30 mouse cellular contexts compared by ENCODE assay signal in genomic region chr10:79548546-79548945, GRCm38 (mm10). TPM values are rescaled to one million over a fixed set of nuclear protein-coding genes. Genes with fewer than 3 reads are reported as not detected.
DNase-seq lines count a peak whose midpoint lies in the region; ATAC-seq lines count a peak whose summit lies in the region.
"Had no signal": no experiment of that assay in that cellular context is flagged by ENCODE, and none has a peak within 500 bp of the region (broad histone marks: within the 10 kb centered on the region; RNA-seq: fewer than 3 reads in every experiment).

No protein-coding gene starts in this region.

- WGBS in heart, embryonic 10.5 days = 84% methylated on average over 5 of the region's 5 CpGs
- WGBS in liver, embryonic 12.5 days (ENCODE audit: insufficient replicate concordance) = 74% methylated on average over 5 of the region's 5 CpGs

- H3K27me3 ChIP-seq in heart, embryonic 10.5 days (ENCODE audit: insufficient read depth, poor library complexity, severe bottlenecking) = no peaks in the 10 kb centered on the region
- no peaks in the 10 kb centered on the region for H3K27me3 ChIP-seq in liver, embryonic 12.5 days (replicated peaks)
- H3K27me3 ChIP-seq: embryonic facial prominence, embryonic 12.5 days; embryonic facial prominence, embryonic 15.5 days; forebrain, embryonic 12.5 days; forebrain, embryonic 15.5 days; heart, embryonic 13.5 days had no signal

- ATAC-seq in liver, embryonic 12.5 days = no peak
- ATAC-seq: activated CD4-positive, CD25-positive, alpha-beta regulatory T cell, adult 4 months; forebrain, embryonic 15.5 days had no signal

- peak; percentile 1 for DNase-seq in cerebellum, adult 11-12 months
- DNase-seq in cerebellum, adult 8-10 months = no peak
- peak; percentile 68 for DNase-seq in heart, embryonic 10.5 days (ENCODE audit: low spot score)
- DNase-seq in heart, postnatal 36 days = no peak
- peak; percentile 2 for DNase-seq in liver
- DNase-seq in urinary bladder, adult 2 months (ENCODE audit: low spot score) = peak; percentile 17
- DNase-seq in urinary bladder, postnatal 36 days (ENCODE audit: low spot score in 2 of 2) = no peak
- DNase-seq: adrenal gland, adult 8-10 months; adrenal gland, postnatal 25 days; cerebellum, adult 18-20 months; cerebellum, adult 9-11 months; gastrocnemius, postnatal 14 days; heart, adult 18-20 months had no signal

- no peak overlapping the region for H3K9ac ChIP-seq in liver, embryonic 12.5 days
- H3K9ac ChIP-seq: embryonic facial prominence, embryonic 12.5 days; embryonic facial prominence, embryonic 15.5 days; forebrain, embryonic 12.5 days; forebrain, embryonic 15.5 days; heart, embryonic 13.5 days; hindbrain, embryonic 14.5 days had no signal

- no peak overlapping the region for H3K4me2 ChIP-seq in liver, embryonic 12.5 days
- H3K4me2 ChIP-seq: embryonic facial prominence, embryonic 12.5 days; embryonic facial prominence, embryonic 15.5 days; forebrain, embryonic 12.5 days; forebrain, embryonic 15.5 days; heart, embryonic 13.5 days; hindbrain, embryonic 14.5 days had no signal

- peaks cover 38% of the 10 kb centered on the region for H3K4me1 ChIP-seq in heart, embryonic 10.5 days
- peaks cover 18% of the 10 kb centered on the region for H3K4me1 ChIP-seq in liver, embryonic 12.5 days

- H3K36me3 ChIP-seq in heart, embryonic 10.5 days = peaks cover 67% of the 10 kb centered on the region
- peaks cover 73% of the 10 kb centered on the region for H3K36me3 ChIP-seq in liver, embryonic 12.5 days

- H3K27ac ChIP-seq in heart, embryonic 10.5 days = no peak overlapping the region
- no peak overlapping the region for H3K27ac ChIP-seq in liver, embryonic 12.5 days
- H3K27ac ChIP-seq: embryonic facial prominence, embryonic 12.5 days; embryonic facial prominence, embryonic 15.5 days; forebrain, embryonic 12.5 days; forebrain, embryonic 15.5 days; heart, embryonic 13.5 days; hindbrain, embryonic 14.5 days had no signal

- H3K4me3 ChIP-seq in heart, embryonic 10.5 days = no peak overlapping the region
- no peak overlapping the region for H3K4me3 ChIP-seq in liver, embryonic 12.5 days
- H3K4me3 ChIP-seq: embryonic facial prominence, embryonic 12.5 days; embryonic facial prominence, embryonic 15.5 days; forebrain, embryonic 12.5 days; forebrain, embryonic 15.5 days; heart, embryonic 13.5 days had no signal

- H3K9me3 ChIP-seq in heart, embryonic 10.5 days = no peaks in the 10 kb centered on the region
- no peaks in the 10 kb centered on the region for H3K9me3 ChIP-seq in liver, embryonic 12.5 days (replicated peaks)
- H3K9me3 ChIP-seq: embryonic facial prominence, embryonic 12.5 days; embryonic facial prominence, embryonic 15.5 days; forebrain, embryonic 12.5 days; forebrain, embryonic 15.5 days; heart, embryonic 13.5 days had no signal

- intact Hi-C loops in heart, postnatal 36 days (cut with DNase I) = no loop called here

RNA-seq across cellular contexts. Expression of gene Mier2, which starts 6.5 kb away (rescaled TPM):
- polyA plus RNA-seq in heart, embryonic 10.5 days (2016; fragmentation: Nextera tagmentation; extraction: Ambion mirVana) = 46.6 and 53.9 TPM in 2 replicates
- total RNA-seq in heart, postnatal 36 days (2021) = 10 to 100 TPM; 11.1 to 12.7 TPM
- 20.1 and 20.5 TPM in 2 replicates for polyA plus RNA-seq in liver, embryonic 12.5 days (2016; fragmentation: Nextera tagmentation; extraction: Ambion mirVana)
- 54.3 and 59.5 TPM in 2 replicates for polyA plus RNA-seq in urinary bladder, adult 2 months (2012; rRNA removed)

RNA-seq across cellular contexts. Expression of gene Plpp2, which starts 14.9 kb away (rescaled TPM):
- 16.8 and 24.1 TPM in 2 replicates for polyA plus RNA-seq in heart, embryonic 10.5 days (2016; fragmentation: Nextera tagmentation; extraction: Ambion mirVana)
- 1 to 10 TPM; 2.2 to 2.7 TPM for total RNA-seq in heart, postnatal 36 days (2021)
- polyA plus RNA-seq in liver, embryonic 12.5 days (2016; fragmentation: Nextera tagmentation; extraction: Ambion mirVana) = 18.0 and 19.9 TPM in 2 replicates
- polyA plus RNA-seq in urinary bladder, adult 2 months (2012; rRNA removed) = 21.5 and 29.1 TPM in 2 replicates

RNA-seq across cellular contexts. Expression of gene Theg, which starts 38.6 kb away (rescaled TPM):
- not detected in 2 replicates for polyA plus RNA-seq in heart, embryonic 10.5 days (2016; fragmentation: Nextera tagmentation; extraction: Ambion mirVana)
- not detected for total RNA-seq in heart, postnatal 36 days (2021)
- not detected in 2 replicates for polyA plus RNA-seq in liver, embryonic 12.5 days (2016; fragmentation: Nextera tagmentation; extraction: Ambion mirVana)
- polyA plus RNA-seq in urinary bladder, adult 2 months (2012; rRNA removed) = not detected in 2 replicates
- total RNA-seq: adrenal gland, adult 8-10 months; adrenal gland, postnatal 25 days; common myeloid progenitor, adult 5-6 weeks; ES-E14; gastrocnemius, adult 18-20 months; gastrocnemius, postnatal 14 days; gastrocnemius, postnatal 4 days; heart, adult 18-20 months; heart, postnatal 25 days had no signal
- polyA plus RNA-seq: activated CD4-positive, CD25-positive, alpha-beta regulatory T cell, adult 4 months; brain, embryonic 14.5 days; embryonic facial prominence, embryonic 12.5 days; embryonic facial prominence, embryonic 15.5 days; forebrain, embryonic 12.5 days; forebrain, embryonic 15.5 days; heart, embryonic 13.5 days; heart, embryonic 16.5 days; hindbrain, embryonic 11.5 days; hindbrain, embryonic 14.5 days; intestine, embryonic 14.5 days had no signal

Comparison
In these comparisons a context has a peak if more than half of its experiments do, and no peak if none do; other contexts are left out.
1. DNase-seq: peak in cerebellum, adult 11-12 months (single experiment), heart, embryonic 10.5 days (single experiment), liver (single experiment) and urinary bladder, adult 2 months (single experiment); none in cerebellum, adult 8-10 months (single experiment), heart, postnatal 36 days (0 of 2) and urinary bladder, postnatal 36 days (0 of 2).